In the genomic region with DNA sequence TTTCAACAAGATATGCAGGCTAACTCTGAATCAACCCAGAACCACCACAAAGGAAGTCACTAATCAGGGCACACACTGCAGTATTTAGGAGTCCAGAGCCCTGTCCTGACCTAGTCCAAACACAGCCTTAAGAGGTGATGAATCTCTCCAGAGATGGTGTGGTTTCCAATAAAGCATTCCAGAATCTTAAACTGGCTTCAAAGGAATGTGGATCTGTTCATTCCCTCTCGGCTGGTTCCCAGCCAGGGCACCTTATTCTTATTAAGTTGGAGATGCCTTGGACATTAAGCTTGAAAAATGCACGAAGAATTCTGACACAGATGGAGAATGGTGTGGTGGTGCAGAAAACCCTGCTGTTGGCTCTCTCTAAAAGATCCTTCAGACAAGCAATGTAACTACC, we compare ENCODE assay signal across 23 mouse cellular contexts.
"Had no signal": no experiment of that assay in that cellular context is flagged by ENCODE, and none has a peak within 500 bp of the region (broad histone marks: within the 10 kb centered on the region; RNA-seq: fewer than 3 reads in every experiment).

No protein-coding gene starts in this region.

- H3K36me3 ChIP-seq: heart, embryonic 13.5 days; heart, embryonic 15.5 days; hindbrain, embryonic 13.5 days; hindbrain, embryonic 15.5 days; limb, embryonic 12.5 days; limb, embryonic 15.5 days; liver, embryonic 12.5 days had no signal

- DNase-seq: gastrocnemius, postnatal 14 days; gastrocnemius, postnatal 36 days; heart, adult 18-20 months; heart, postnatal 14 days; heart, postnatal 36 days; kidney, adult 18-20 months; kidney, adult 8-10 months; kidney, postnatal 14 days; kidney, postnatal 36 days; layer of hippocampus, adult 9-11 months; layer of hippocampus, postnatal 36 days; left cerebral cortex, postnatal 4 days had no signal

- H3K4me1 ChIP-seq: heart, embryonic 15.5 days; hindbrain, embryonic 13.5 days; hindbrain, embryonic 15.5 days; limb, embryonic 12.5 days; limb, embryonic 15.5 days; liver, embryonic 12.5 days had no signal

- H3K4me3 ChIP-seq: heart, embryonic 13.5 days; heart, embryonic 15.5 days; hindbrain, embryonic 13.5 days; hindbrain, embryonic 15.5 days; limb, embryonic 12.5 days; limb, embryonic 15.5 days; liver, embryonic 12.5 days had no signal

- H3K9me3 ChIP-seq: heart, embryonic 13.5 days; heart, embryonic 15.5 days; hindbrain, embryonic 13.5 days; hindbrain, embryonic 15.5 days; limb, embryonic 15.5 days; liver, embryonic 12.5 days had no signal

- ATAC-seq: hindbrain, postnatal 0 days; intestine, embryonic 16.5 days; liver, embryonic 12.5 days had no signal

- H3K4me2 ChIP-seq: heart, embryonic 11.5 days; heart, embryonic 13.5 days; heart, embryonic 15.5 days; hindbrain, embryonic 13.5 days; hindbrain, embryonic 15.5 days; limb, embryonic 12.5 days; limb, embryonic 15.5 days; liver, embryonic 12.5 days had no signal

- H3K9ac ChIP-seq: heart, embryonic 13.5 days; heart, embryonic 15.5 days; hindbrain, embryonic 13.5 days; hindbrain, embryonic 15.5 days; limb, embryonic 12.5 days; limb, embryonic 15.5 days; liver, embryonic 12.5 days; liver, embryonic 14.5 days had no signal

- H3K27me3 ChIP-seq: heart, embryonic 13.5 days; heart, embryonic 15.5 days; hindbrain, embryonic 13.5 days; hindbrain, embryonic 15.5 days; limb, embryonic 12.5 days; limb, embryonic 15.5 days; liver, embryonic 12.5 days had no signal

- H3K27ac ChIP-seq: heart, embryonic 13.5 days; heart, embryonic 15.5 days; hindbrain, embryonic 13.5 days; hindbrain, embryonic 15.5 days; hindbrain, postnatal 0 days; limb, embryonic 12.5 days; limb, embryonic 15.5 days; liver, embryonic 12.5 days; liver, embryonic 14.5 days had no signal
